Mouse (Mus musculus): ENCODE measurements around the gene 5830473C10Rik.

Gene 5830473C10Rik

GRCm38 (mm10) chr5:90560743-90561142 lies at the start of gene 5830473C10Rik:
Gene 5830473C10Rik (plus strand): TSS chr5:90561107.
- DNase-seq: no peak

- DNase-seq: no peak
Measured at GRCm38 (mm10) chr5:90512288-90512955, 48.5 kb upstream of the 5830473C10Rik start.

- DNase-seq: no peak
Measured at GRCm38 (mm10) chr5:90515561-90515960, 45.3 kb upstream of the 5830473C10Rik start.

- DNase-seq: no peak
Measured at GRCm38 (mm10) chr5:90518356-90519100, 42.4 kb upstream of the 5830473C10Rik start, which contains the start of gene Afm. Gene Afm (plus strand): TSS chr5:90518932.

- no peak for DNase-seq
Measured at GRCm38 (mm10) chr5:90551191-90551590, 9.7 kb upstream of the 5830473C10Rik start.

GRCm38 (mm10) chr5:90556052-90556451 lies 4.9 kb upstream of the 5830473C10Rik start:
- no peak for DNase-seq

GRCm38 (mm10) chr5:90561721-90562275 lies 891 bp downstream of the 5830473C10Rik start:
- DNase-seq: no peak

GRCm38 (mm10) chr5:90562880-90563279 lies 2.0 kb downstream of the 5830473C10Rik start:
- no peak for DNase-seq

GRCm38 (mm10) chr5:90564161-90564560 lies 3.3 kb downstream of the 5830473C10Rik start:
- no peak for DNase-seq

GRCm38 (mm10) chr5:90565205-90565604 lies 4.3 kb downstream of the 5830473C10Rik start:
- DNase-seq: no peak

GRCm38 (mm10) chr5:90567788-90568187 lies 6.9 kb downstream of the 5830473C10Rik start:
- DNase-seq: no peak

GRCm38 (mm10) chr5:90568338-90568737 lies 7.4 kb downstream of the 5830473C10Rik start:
- DNase-seq: no peak

- no peak for DNase-seq
Measured at GRCm38 (mm10) chr5:90571216-90571615, 10.3 kb downstream of the 5830473C10Rik start.

- no peak for DNase-seq
Measured at GRCm38 (mm10) chr5:90577751-90578150, 16.8 kb downstream of the 5830473C10Rik start.

- no peak for DNase-seq
Measured at GRCm38 (mm10) chr5:90579556-90579955, 18.6 kb downstream of the 5830473C10Rik start.

GRCm38 (mm10) chr5:90582179-90582578 lies 21.3 kb downstream of the 5830473C10Rik start:
- no peak for DNase-seq

- DNase-seq: no peak
Measured at GRCm38 (mm10) chr5:90584799-90585198, 23.9 kb downstream of the 5830473C10Rik start.

- DNase-seq: no peak
Measured at GRCm38 (mm10) chr5:90586511-90586910, 25.6 kb downstream of the 5830473C10Rik start.

- DNase-seq: no peak
Measured at GRCm38 (mm10) chr5:90588104-90588503, 27.2 kb downstream of the 5830473C10Rik start.

- peak; percentile 71 for DNase-seq
Measured at GRCm38 (mm10) chr5:90588708-90589595, 28.0 kb downstream of the 5830473C10Rik start.

GRCm38 (mm10) chr5:90590676-90591075 lies 29.8 kb downstream of the 5830473C10Rik start:
- no peak for DNase-seq

- DNase-seq: no peak
Measured at GRCm38 (mm10) chr5:90591936-90592335, 31.0 kb downstream of the 5830473C10Rik start.

GRCm38 (mm10) chr5:90594945-90595344 lies 34.0 kb downstream of the 5830473C10Rik start:
- DNase-seq: no peak

All from cerebellum, adult 9-10 months (tissue).